Mouse (Mus musculus) brain, embryonic 14.5 days (tissue): ENCODE results near the gene Sbf2.

Source experiments
- CTCF ChIP-seq: fragments of 200-500 bp; IDR thresholded peaks from 2 replicates; pipeline ENCODE4 v1.5.1; 2012; ENCODE audit warnings: inconsistent platforms, mild to moderate bottlenecking, moderate library complexity, borderline replicate concordance; ENCODE audit not compliant: insufficient read depth, insufficient read length; ENCODE audit errors: extremely low read depth
- POLR2A ChIP-seq: fragments of 200-500 bp; IDR thresholded peaks from 2 replicates; pipeline ENCODE4 v1.6.1; 2012; ENCODE audit warnings: mild to moderate bottlenecking, inconsistent platforms, borderline replicate concordance; ENCODE audit not compliant: poor library complexity, insufficient read depth, insufficient read length, severe bottlenecking; ENCODE audit errors: extremely low read depth

DNA sequence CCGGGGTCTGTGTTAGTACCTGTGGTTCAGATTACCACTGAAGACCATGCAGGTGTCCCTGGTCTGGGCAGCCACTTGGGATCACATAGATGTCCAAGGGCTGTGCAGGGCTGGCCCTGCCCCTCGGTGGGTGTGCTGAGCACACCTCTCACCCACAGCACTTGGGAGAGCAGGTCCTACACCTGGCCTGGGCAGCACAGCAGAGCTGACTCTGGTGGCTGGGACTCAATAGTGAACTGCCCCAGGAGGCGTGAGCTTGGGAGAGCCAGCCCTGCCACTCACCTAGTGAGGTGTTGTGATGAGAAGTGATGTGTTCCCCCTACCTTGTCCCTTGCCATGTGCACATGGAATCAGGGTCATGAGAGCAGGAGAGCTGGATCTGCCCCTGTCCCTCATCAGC lies 31.0 kb downstream of the Sbf2 start:
- TF ChIP-seq CTCF: no peak
- no peak for TF ChIP-seq POLR2A
